Mouse (Mus musculus): ENCODE data around the gene F2rl2. TPM values are rescaled to one million over a fixed set of nuclear protein-coding genes. Genes with fewer than 3 reads are reported as not detected.

Gene F2rl2
- total RNA-seq, 1 experiment from 2014 or later: 1.3 TPM

- no peak for ATAC-seq (ENCODE audit: extremely low read depth, insufficient number of reproducible peaks, low FRiP score, poor library complexity, severe bottlenecking)
Observed at GRCm38 (mm10) chr13:95692201-95692600, 4.5 kb upstream of the F2rl2 start.

GRCm38 (mm10) chr13:95696120-95696653 lies 466 bp upstream of the F2rl2 start:
- no peak for ATAC-seq (ENCODE audit: extremely low read depth, insufficient number of reproducible peaks, low FRiP score, poor library complexity, severe bottlenecking)

- no peak for ATAC-seq (ENCODE audit: extremely low read depth, insufficient number of reproducible peaks, low FRiP score, poor library complexity, severe bottlenecking)
Observed at GRCm38 (mm10) chr13:95697874-95698273, 1.2 kb downstream of the F2rl2 start.

GRCm38 (mm10) chr13:95703376-95703775 lies 6.7 kb downstream of the F2rl2 start:
- no peak for ATAC-seq (ENCODE audit: extremely low read depth, insufficient number of reproducible peaks, low FRiP score, poor library complexity, severe bottlenecking)

- no peak for ATAC-seq (ENCODE audit: extremely low read depth, insufficient number of reproducible peaks, low FRiP score, poor library complexity, severe bottlenecking)
Observed at GRCm38 (mm10) chr13:95705589-95705988, 8.9 kb downstream of the F2rl2 start.

GRCm38 (mm10) chr13:95712054-95712453 lies 15.4 kb downstream of the F2rl2 start:
- ATAC-seq (ENCODE audit: extremely low read depth, insufficient number of reproducible peaks, low FRiP score, poor library complexity, severe bottlenecking): peak; percentile 19; the same call in 1 of the 2 replicates

- no peak for ATAC-seq (ENCODE audit: extremely low read depth, insufficient number of reproducible peaks, low FRiP score, poor library complexity, severe bottlenecking)
Observed at GRCm38 (mm10) chr13:95712570-95713268, 16.1 kb downstream of the F2rl2 start.

GRCm38 (mm10) chr13:95714271-95714975 lies 17.8 kb downstream of the F2rl2 start:
- ATAC-seq (ENCODE audit: extremely low read depth, insufficient number of reproducible peaks, low FRiP score, poor library complexity, severe bottlenecking): no peak

GRCm38 (mm10) chr13:95715356-95715755 lies 18.7 kb downstream of the F2rl2 start:
- ATAC-seq (ENCODE audit: extremely low read depth, insufficient number of reproducible peaks, low FRiP score, poor library complexity, severe bottlenecking): no peak

GRCm38 (mm10) chr13:95719320-95720232 lies 22.9 kb downstream of the F2rl2 start:
- peak; percentile 71 for ATAC-seq (ENCODE audit: extremely low read depth, insufficient number of reproducible peaks, low FRiP score, poor library complexity, severe bottlenecking)

- ATAC-seq (ENCODE audit: extremely low read depth, insufficient number of reproducible peaks, low FRiP score, poor library complexity, severe bottlenecking): no peak
Observed at GRCm38 (mm10) chr13:95730491-95730890, 33.8 kb downstream of the F2rl2 start.

GRCm38 (mm10) chr13:95739651-95740050 lies 43.0 kb downstream of the F2rl2 start:
- ATAC-seq (ENCODE audit: extremely low read depth, insufficient number of reproducible peaks, low FRiP score, poor library complexity, severe bottlenecking): no peak

GRCm38 (mm10) chr13:95741813-95742689 lies 45.4 kb downstream of the F2rl2 start:
- ATAC-seq (ENCODE audit: extremely low read depth, insufficient number of reproducible peaks, low FRiP score, poor library complexity, severe bottlenecking): no peak

- ATAC-seq (ENCODE audit: extremely low read depth, insufficient number of reproducible peaks, low FRiP score, poor library complexity, severe bottlenecking): no peak
Observed at GRCm38 (mm10) chr13:95742881-95743466, 46.3 kb downstream of the F2rl2 start.

- no peak for ATAC-seq (ENCODE audit: extremely low read depth, insufficient number of reproducible peaks, low FRiP score, poor library complexity, severe bottlenecking)
Observed at GRCm38 (mm10) chr13:95745451-95745850, 48.8 kb downstream of the F2rl2 start.

GRCm38 (mm10) chr13:95746509-95746908 lies 49.9 kb downstream of the F2rl2 start:
- ATAC-seq (ENCODE audit: extremely low read depth, insufficient number of reproducible peaks, low FRiP score, poor library complexity, severe bottlenecking): peak; percentile 41; the same call in 1 of the 2 replicates

- ATAC-seq (ENCODE audit: extremely low read depth, insufficient number of reproducible peaks, low FRiP score, poor library complexity, severe bottlenecking): no peak
Observed at GRCm38 (mm10) chr13:95747101-95747500, 50.4 kb downstream of the F2rl2 start.

GRCm38 (mm10) chr13:95747541-95747940 lies 50.9 kb downstream of the F2rl2 start:
- ATAC-seq (ENCODE audit: extremely low read depth, insufficient number of reproducible peaks, low FRiP score, poor library complexity, severe bottlenecking): no peak
